Mouse (Mus musculus) heart, embryonic 12.5 days (tissue): ENCODE data around the gene Dmp1. TPM values are rescaled to one million over a fixed set of nuclear protein-coding genes. Genes with fewer than 3 reads are reported as not detected.

Source experiments
- ATAC-seq: fragments of 200-750 bp; cut with Nextera tagmentation; 2 replicates; pipeline ENCODE4 v1.8.0; 2017; ENCODE audit warnings: moderate TSS enrichment, moderate library complexity; ENCODE audit not compliant: insufficient number of reproducible peaks, low FRiP score
- H3K27ac ChIP-seq: fragments of 300-500 bp; sonication (generic); 2 replicates; pipeline ENCODE4 v1.5.1; 2016; ENCODE audit warnings: mild to moderate bottlenecking, moderate library complexity; ENCODE audit not compliant: poor library complexity, severe bottlenecking
- H3K27me3 ChIP-seq: fragments of 300-500 bp; sonication (generic); replicated peaks from 2 replicates; pipeline ENCODE4 v1.6.1; 2016; ENCODE audit warnings: mild to moderate bottlenecking, moderate library complexity
- H3K36me3 ChIP-seq: fragments of 300-500 bp; sonication (generic); 2 replicates; pipeline ENCODE4 v1.6.1; 2016; ENCODE audit warnings: mild to moderate bottlenecking, moderate library complexity
- H3K4me1 ChIP-seq: fragments of 300-500 bp; sonication (generic); replicated peaks from 2 replicates; pipeline ENCODE4 v1.6.1; 2016; ENCODE audit warnings: mild to moderate bottlenecking
- H3K4me2 ChIP-seq: fragments of 300-500 bp; sonication (generic); 2 replicates; pipeline ENCODE4 v1.6.1; 2016; ENCODE audit warnings: mild to moderate bottlenecking, moderate library complexity
- H3K4me3 ChIP-seq: fragments of 300-500 bp; sonication (generic); 2 replicates; pipeline ENCODE4 v1.5.1; 2016; ENCODE audit warnings: mild to moderate bottlenecking
- H3K9ac ChIP-seq: fragments of 300-500 bp; sonication (generic); 2 replicates; pipeline ENCODE4 v1.6.1; 2016; ENCODE audit warnings: mild to moderate bottlenecking, moderate library complexity
- H3K9me3 ChIP-seq: fragments of 300-500 bp; sonication (generic); replicated peaks from 2 replicates; pipeline ENCODE4 v1.6.1; 2016; ENCODE audit warnings: mild to moderate bottlenecking, moderate library complexity
- WGBS: fragments of 180-500 bp; shearing (Covaris S2); methylation state at CpG from one replicate; pipeline ENCODE4 v1.1.7; 2016; 5-methylcytosine and 5-hydroxymethylcytosine counted together
- polyA plus RNA-seq: library from polyadenylated mRNA; unstranded; fragments of >200 nt; fragmentation: Nextera tagmentation; extraction: Ambion mirVana; gene quantifications from 2 replicates; pipeline ENCODE4 v1.2.1, GENCODE M21; 2016

The Dmp1 gene
- polyA plus RNA-seq, 1 experiment from 2014 or later: not detected

- H3K4me3 ChIP-seq: no peak overlapping the region
- 86% methylated on average over 12 of the region's 12 CpGs for WGBS
- no peaks in the 10 kb centered on the region for H3K27me3 ChIP-seq
These were observed 1.1 kb upstream of the Dmp1 start for GRCm38 (mm10) chr5:104201153-104201950.

GRCm38 (mm10) chr5:104212531-104212930, 10.1 kb downstream of the Dmp1 start:
- no peaks in the 10 kb centered on the region for H3K4me1 ChIP-seq
- H3K4me3 ChIP-seq: no peak overlapping the region
- no peak overlapping the region for H3K27ac ChIP-seq
- 71% methylated on average over 11 of the region's 11 CpGs for WGBS
- no peak overlapping the region for H3K4me2 ChIP-seq
- H3K9ac ChIP-seq: no peak overlapping the region
- H3K36me3 ChIP-seq: no peaks in the 10 kb centered on the region
- no peak for ATAC-seq
- H3K9me3 ChIP-seq: no peaks in the 10 kb centered on the region
- H3K27me3 ChIP-seq: no peaks in the 10 kb centered on the region

More at GRCm38 (mm10) chr5:104201153-104201950, 1.1 kb upstream of the Dmp1 start:
- Histone ChIP-seq H3K36me3 (no peaks in the 10 kb centered on the region), H3K9ac (no peak overlapping the region), H3K27ac (no peak overlapping the region), H3K9me3 (no peaks in the 10 kb centered on the region), H3K4me1 (no peaks in the 10 kb centered on the region), H3K4me2 (no peak overlapping the region)
- no peak for ATAC-seq

- H3K36me3 ChIP-seq: no peaks in the 10 kb centered on the region
- 0 out of 2 replicates have a peak, but pooled peaks cover 2% of the 10 kb centered on the region for H3K4me1 ChIP-seq
- no peak overlapping the region for H3K4me3 ChIP-seq
- no peaks in the 10 kb centered on the region for H3K27me3 ChIP-seq
- no peak overlapping the region for H3K9ac ChIP-seq
- no peak overlapping the region for H3K4me2 ChIP-seq
- no peak overlapping the region for H3K27ac ChIP-seq
- WGBS: 33% methylated on average over 5 of the region's 5 CpGs
- 0 out of 2 replicates have a peak, but pooled peaks cover 2% of the 10 kb centered on the region for H3K9me3 ChIP-seq
- no peak for ATAC-seq
These were observed 16.5 kb downstream of the Dmp1 start for GRCm38 (mm10) chr5:104218926-104219325.

- Histone ChIP-seq H3K27ac (no peak overlapping the region), H3K36me3 (no peaks in the 10 kb centered on the region), H3K4me3 (no peak overlapping the region), H3K9me3 (no peaks in the 10 kb centered on the region), H3K9ac (no peak overlapping the region), H3K4me2 (no peak overlapping the region), H3K4me1 (0 out of 2 replicates have a peak, but pooled peaks cover 2% of the 10 kb centered on the region), H3K27me3 (no peaks in the 10 kb centered on the region)
- WGBS: 49% methylated on average over 3 of the region's 3 CpGs
- no peak for ATAC-seq
These were observed 21.9 kb downstream of the Dmp1 start for GRCm38 (mm10) chr5:104224299-104224698.

- H3K36me3 ChIP-seq: no peaks in the 10 kb centered on the region
- no peaks in the 10 kb centered on the region for H3K9me3 ChIP-seq
- H3K4me2 ChIP-seq: no peak overlapping the region
- no peak for ATAC-seq
- H3K9ac ChIP-seq: no peak overlapping the region
- no peak overlapping the region for H3K27ac ChIP-seq
- H3K4me1 ChIP-seq: 0 out of 2 replicates have a peak, but pooled peaks cover 2% of the 10 kb centered on the region
- H3K4me3 ChIP-seq: no peak overlapping the region
- H3K27me3 ChIP-seq: no peaks in the 10 kb centered on the region
These were observed 22.3 kb downstream of the Dmp1 start for GRCm38 (mm10) chr5:104224750-104225149.

GRCm38 (mm10) chr5:104228497-104228896, 26.1 kb downstream of the Dmp1 start:
- no peaks in the 10 kb centered on the region for H3K36me3 ChIP-seq
- no peak overlapping the region for H3K27ac ChIP-seq
- H3K9me3 ChIP-seq: no peaks in the 10 kb centered on the region; the same call in 1 of the 2 replicates
- no peaks in the 10 kb centered on the region for H3K4me1 ChIP-seq
- 23% methylated on average over 1 of the region's 1 CpGs for WGBS
- no peaks in the 10 kb centered on the region for H3K27me3 ChIP-seq
- no peak overlapping the region for H3K4me2 ChIP-seq
- no peak overlapping the region for H3K9ac ChIP-seq
- no peak overlapping the region for H3K4me3 ChIP-seq
- ATAC-seq: no peak

GRCm38 (mm10) chr5:104236741-104237140, 34.3 kb downstream of the Dmp1 start:
- Histone ChIP-seq H3K9me3 (no peaks in the 10 kb centered on the region; the same call in 1 of the 2 replicates), H3K9ac (no peak overlapping the region), H3K4me2 (no peak overlapping the region), H3K36me3 (no peaks in the 10 kb centered on the region), H3K27ac (no peak overlapping the region), H3K4me1 (no peaks in the 10 kb centered on the region), H3K27me3 (no peaks in the 10 kb centered on the region), H3K4me3 (no peak overlapping the region)
- 77% methylated on average over 8 of the region's 8 CpGs for WGBS
- no peak for ATAC-seq

GRCm38 (mm10) chr5:104239674-104240378, 37.4 kb downstream of the Dmp1 start:
- 80% methylated on average over 9 of the region's 9 CpGs for WGBS
- ATAC-seq: no peak
- Histone ChIP-seq H3K36me3 (no peaks in the 10 kb centered on the region), H3K9me3 (no peaks in the 10 kb centered on the region), H3K4me2 (no peak overlapping the region), H3K4me1 (no peaks in the 10 kb centered on the region), H3K27me3 (no peaks in the 10 kb centered on the region), H3K4me3 (no peak overlapping the region), H3K9ac (no peak overlapping the region), H3K27ac (no peak overlapping the region)

- Histone ChIP-seq H3K27ac (no peak overlapping the region), H3K9ac (no peak overlapping the region), H3K36me3 (no peaks in the 10 kb centered on the region), H3K9me3 (no peaks in the 10 kb centered on the region), H3K4me2 (no peak overlapping the region), H3K4me1 (no peaks in the 10 kb centered on the region), H3K27me3 (no peaks in the 10 kb centered on the region), H3K4me3 (no peak overlapping the region)
- 78% methylated on average over 2 of the region's 2 CpGs for WGBS
- ATAC-seq: no peak
These were observed 41.8 kb downstream of the Dmp1 start for GRCm38 (mm10) chr5:104244261-104244660.

GRCm38 (mm10) chr5:104251811-104252210, 49.4 kb downstream of the Dmp1 start:
- H3K4me2 ChIP-seq: no peak overlapping the region
- H3K9ac ChIP-seq: no peak overlapping the region
- WGBS: 74% methylated on average over 5 of the region's 5 CpGs
- ATAC-seq: no peak
- no peak overlapping the region for H3K27ac ChIP-seq
- no peak overlapping the region for H3K4me3 ChIP-seq
- H3K36me3 ChIP-seq: no peaks in the 10 kb centered on the region
- no peaks in the 10 kb centered on the region for H3K4me1 ChIP-seq
- H3K27me3 ChIP-seq: no peaks in the 10 kb centered on the region
- no peaks in the 10 kb centered on the region for H3K9me3 ChIP-seq

GRCm38 (mm10) chr5:104256585-104256984, 54.2 kb downstream of the Dmp1 start:
- 64% methylated on average over 3 of the region's 3 CpGs for WGBS
- Histone ChIP-seq H3K4me1 (no peaks in the 10 kb centered on the region), H3K4me3 (no peak overlapping the region), H3K27ac (no peak overlapping the region), H3K9ac (no peak overlapping the region), H3K9me3 (no peaks in the 10 kb centered on the region), H3K27me3 (no peaks in the 10 kb centered on the region), H3K36me3 (no peaks in the 10 kb centered on the region), H3K4me2 (no peak overlapping the region)
- no peak for ATAC-seq
